Mouse (Mus musculus): ENCODE results near the gene Slit3.

- TF ChIP-seq POLR2A (IDR thresholded peaks at IDR 0.05; ENCODE audit: extremely low read depth, insufficient read depth, low read length) (no peak), CTCF (IDR thresholded peaks at IDR 0.05; ENCODE audit: low read depth, low read length) (no peak)
These were observed 21.2 kb downstream of the Slit3 start for GRCm38 (mm10) chr11:35142202-35142601.
